Mouse (Mus musculus) CD4-positive, CD25-positive, alpha-beta regulatory T cell, adult 4 months (primary cell): Measurements from ENCODE around the gene Ifitm7. TPM values are rescaled to one million over a fixed set of nuclear protein-coding genes. Genes with fewer than 3 reads are reported as not detected.
"Not testable (repeated sequence)": the region's sequence is repeated elsewhere in the genome, so short reads cannot be mapped to it uniquely, and the experiment has no call there.

Experiments
- ATAC-seq: one replicate; pipeline ENCODE4 v1.8.0; 2017
- polyA plus RNA-seq, 2 experiments: library from polyadenylated mRNA; unstranded; fragments of 100-300 nt; shearing (Covaris generic); gene quantifications; one replicate each; pipeline ENCODE4 v1.2.1; 2017

Ifitm7 gene
- polyA plus RNA-seq, 2 experiments from 2014 or later: not detected

- not testable (repeated sequence) for ATAC-seq
Measured at GRCm38 (mm10) chr16:13976358-13976896, 10.3 kb downstream of the Ifitm7 start.

- ATAC-seq: no peak
Measured at GRCm38 (mm10) chr16:13972051-13972450, 14.6 kb downstream of the Ifitm7 start.

GRCm38 (mm10) chr16:13969096-13969495 is 17.6 kb downstream of the Ifitm7 start:
- ATAC-seq: no peak

DNA sequence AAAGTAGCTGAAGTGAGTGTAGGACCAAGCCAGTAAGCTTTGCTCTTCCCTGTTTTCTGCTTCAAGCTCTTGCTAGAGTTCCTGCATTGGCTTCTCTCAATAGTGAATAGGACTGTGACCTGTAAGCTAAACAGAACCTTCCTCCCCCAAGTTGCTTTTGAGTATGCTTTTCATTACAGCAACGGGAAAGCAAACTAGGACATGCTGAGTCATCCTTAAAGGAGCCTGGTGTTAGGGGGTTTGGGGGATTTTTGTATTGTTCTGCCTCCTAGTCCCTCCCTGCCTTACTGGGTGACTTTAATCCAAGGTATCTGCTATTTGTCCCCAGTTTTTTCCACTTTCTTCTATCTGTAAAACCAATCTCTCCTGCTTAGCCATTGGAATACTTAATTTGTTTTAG is 24.6 kb downstream of the Ifitm7 start:
- ATAC-seq: no peak

- ATAC-seq: no peak
Measured at GRCm38 (mm10) chr16:13951245-13951644, 35.4 kb downstream of the Ifitm7 start.

GRCm38 (mm10) chr16:13946306-13946705 is 40.4 kb downstream of the Ifitm7 start:
- ATAC-seq: no peak

DNA sequence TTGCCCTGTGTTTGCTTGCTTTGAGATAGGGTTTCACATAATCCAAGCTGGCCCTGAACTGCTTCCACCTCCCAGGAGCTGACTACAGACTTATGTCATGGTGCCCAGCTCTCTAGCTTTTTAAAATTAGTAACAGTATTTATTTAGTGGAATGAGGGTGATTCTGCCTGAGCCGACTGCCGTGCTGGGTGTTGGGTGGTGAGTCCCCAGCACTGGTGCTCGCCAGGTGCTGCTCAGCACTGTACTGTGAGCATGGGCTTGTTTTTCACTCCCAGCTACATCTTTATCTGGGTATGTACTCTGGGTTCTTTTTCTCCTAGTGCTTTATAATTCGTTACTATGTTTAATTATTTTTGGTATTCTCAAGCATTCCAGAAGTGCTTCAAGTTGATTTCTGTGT is 41.5 kb downstream of the Ifitm7 start:
- ATAC-seq: no peak

DNA sequence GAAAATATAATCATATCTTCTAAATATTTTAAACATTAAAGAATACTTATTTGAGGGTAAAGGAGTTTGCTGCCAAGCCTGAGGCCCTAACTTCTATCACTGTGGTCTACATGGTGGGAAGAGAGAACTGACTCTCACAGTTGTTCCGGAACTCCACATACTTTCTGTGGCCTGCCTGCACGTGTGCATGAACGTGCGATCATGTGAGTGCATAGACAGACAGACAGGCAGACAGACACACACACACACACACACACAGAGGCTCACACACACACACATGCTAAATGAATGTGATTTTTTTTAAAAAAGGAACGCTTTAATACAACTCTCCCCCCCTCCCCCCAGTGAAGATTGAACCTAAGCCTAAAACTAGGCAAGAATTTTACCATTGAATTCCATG is 41.9 kb downstream of the Ifitm7 start:
- no peak for ATAC-seq

GRCm38 (mm10) chr16:13944178-13944577 is 42.5 kb downstream of the Ifitm7 start:
- no peak for ATAC-seq

GRCm38 (mm10) chr16:13940847-13941395 is 45.8 kb downstream of the Ifitm7 start:
- no peak for ATAC-seq

DNA sequence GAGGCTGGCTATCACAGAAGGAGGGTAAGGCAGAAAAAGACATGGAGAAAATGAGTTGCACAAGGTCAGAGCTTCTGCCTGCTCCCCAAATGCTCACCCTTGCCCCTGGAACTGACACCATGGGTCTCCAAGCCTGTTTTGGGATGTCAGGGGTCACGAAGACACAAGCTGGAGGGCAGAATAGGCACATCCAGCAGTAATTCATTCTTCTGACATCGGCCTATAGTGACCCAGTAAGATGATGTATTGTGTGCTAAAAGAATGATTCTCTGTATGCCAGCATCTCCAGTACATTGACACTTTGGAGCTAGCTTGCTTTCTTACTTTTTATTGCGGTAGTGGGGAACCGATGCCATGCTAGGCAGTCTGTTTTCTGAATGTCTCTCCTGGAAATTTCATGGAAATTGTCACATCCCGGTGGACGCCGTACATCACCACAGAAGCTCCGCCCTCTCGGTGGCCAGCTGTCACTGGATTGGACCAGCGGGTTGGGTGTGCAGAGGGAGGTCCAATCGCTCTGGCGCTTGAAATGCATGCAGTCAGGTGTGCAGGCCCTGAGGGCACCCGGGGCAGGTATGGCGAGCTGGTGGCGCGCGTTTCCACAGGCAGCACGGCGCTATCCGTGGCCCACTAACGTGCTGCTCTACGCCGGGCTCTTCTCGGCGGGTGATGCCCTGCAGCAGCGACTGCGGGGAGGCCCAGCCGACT is 46.4 kb downstream of the Ifitm7 start:
- ATAC-seq: no peak

Other genes starting within 250 kb of the Ifitm7 start
- gene Rrn3, start 206.2 kb downstream of the Ifitm7 start, polyA plus RNA-seq: 10 to 100 TPM; 54.1 to 65.3 TPM
- 100 to 1,000 TPM; 129 to 146 TPM for gene Ntan1, start 168.0 kb downstream of the Ifitm7 start, polyA plus RNA-seq
- 10 to 100 TPM; 21.0 to 28.2 TPM for gene Pdxdc1, start 83.8 kb downstream of the Ifitm7 start, polyA plus RNA-seq
- gene Mpv17l, start 83.7 kb downstream of the Ifitm7 start, polyA plus RNA-seq: under 1 TPM; 0.55 to 0.91 TPM
- not detected for gene 2900011O08Rik, start 284 bp downstream of the Ifitm7 start, polyA plus RNA-seq
- gene Nde1, start 176.4 kb upstream of the Ifitm7 start, polyA plus RNA-seq: 100 to 1,000 TPM in 1 of 2 experiments, 10 to 100 TPM in 1; 83.0 to 129 TPM
- gene Marf1, start 176.5 kb upstream of the Ifitm7 start, polyA plus RNA-seq: 10 to 100 TPM; 24.5 to 30.0 TPM